Mouse (Mus musculus) kidney, postnatal 0 days (tissue): ENCODE data around the gene Prss47. TPM values are rescaled to one million over a fixed set of nuclear protein-coding genes. Genes with fewer than 3 reads are reported as not detected.

ENCODE experiments used
- ATAC-seq: fragments of 200-750 bp; cut with Nextera tagmentation; replicated peaks from 2 replicates; pipeline ENCODE4 v1.8.0; 2017; ENCODE audit warnings: low read depth, moderate number of reproducible peaks, moderate TSS enrichment, moderate library complexity; ENCODE audit not compliant: low FRiP score
- DNase-seq: peaks from one replicate; pipeline ENCODE4 v3.0.0-alpha.2; 2016; ENCODE audit warnings: low spot score
- H3K27ac ChIP-seq: fragments of 300-500 bp; sonication (generic); 2 replicates; pipeline ENCODE4 v1.5.1; 2014; ENCODE audit warnings: mild to moderate bottlenecking
- H3K27me3 ChIP-seq: fragments of 300-500 bp; sonication (generic); 2 replicates; pipeline ENCODE4 v1.6.1; 2014; ENCODE audit warnings: low read length, mixed read lengths; ENCODE audit not compliant: insufficient read depth
- H3K36me3 ChIP-seq: fragments of 300-500 bp; sonication (generic); 2 replicates; pipeline ENCODE4 v1.6.1; 2014; ENCODE audit warnings: low read length, mixed read lengths; ENCODE audit not compliant: insufficient read depth
- H3K4me1 ChIP-seq: fragments of 300-500 bp; sonication (generic); replicated peaks from 2 replicates; pipeline ENCODE4 v1.6.1; 2014; ENCODE audit warnings: antibody characterized with exemption, low read length, mixed read lengths; ENCODE audit not compliant: insufficient read depth
- H3K4me2 ChIP-seq: fragments of 300-500 bp; sonication (generic); 2 replicates; pipeline ENCODE4 v1.6.1; 2014; ENCODE audit warnings: mild to moderate bottlenecking, low read length, moderate library complexity, mixed read lengths
- H3K4me3 ChIP-seq: fragments of 300-500 bp; sonication (generic); replicated peaks from 2 replicates; pipeline ENCODE4 v1.5.1; 2014; ENCODE audit warnings: low read depth, low read length
- H3K9ac ChIP-seq: fragments of 300-500 bp; sonication (generic); 2 replicates; pipeline ENCODE4 v1.6.1; 2014; ENCODE audit warnings: low read depth, low read length
- H3K9me3 ChIP-seq: fragments of 300-500 bp; sonication (generic); replicated peaks from 2 replicates; pipeline ENCODE4 v1.6.1; 2016; ENCODE audit warnings: low read length, inconsistent platforms, mixed read lengths
- CTCF ChIP-seq: IDR thresholded peaks from 2 replicates; pipeline ENCODE4 v1.5.1; 2016; ENCODE audit warnings: antibody characterized with exemption, low read depth, mild to moderate bottlenecking, moderate library complexity
- WGBS: fragments of 180-500 bp; shearing (Covaris S2); extraction: QIAGEN DNeasy Blood & Tissue Kit; methylation state at CpG from one replicate; pipeline ENCODE4 v1.1.7; 2014; 5-methylcytosine and 5-hydroxymethylcytosine counted together
- polyA plus RNA-seq: library from polyadenylated mRNA; unstranded; fragments of >200 nt; fragmentation: Nextera tagmentation; extraction: Ambion mirVana; gene quantifications from 2 replicates; pipeline ENCODE4 v1.2.1, GENCODE M21; 2015

Gene Prss47
- polyA plus RNA-seq, 1 experiment from 2014 or later, result not detected

GRCm38 (mm10) chr13:65032758-65033157 lies 19.8 kb downstream of the Prss47 start, which contains the start of gene Spata31d1c:
Spata31d1c (plus strand) TSS chr13:65033058.
- H3K9ac ChIP-seq, result no peak within 1 kb of the TSS
- H3K4me2 ChIP-seq, result no peak within 1 kb of the TSS
- no peaks in the 10 kb centered on the region for H3K27me3 ChIP-seq
- no peak for ATAC-seq
- no peak for DNase-seq
- H3K9me3 ChIP-seq, result no peaks in the 10 kb centered on the region
- H3K36me3 ChIP-seq, result no peaks in the 10 kb centered on the region
- H3K4me3 ChIP-seq, result no peak within 1 kb of the TSS
- TF ChIP-seq CTCF, result no peak
- H3K27ac ChIP-seq, result no peak within 1 kb of the TSS
- H3K4me1 ChIP-seq, result no peaks in the 10 kb centered on the region

DNA sequence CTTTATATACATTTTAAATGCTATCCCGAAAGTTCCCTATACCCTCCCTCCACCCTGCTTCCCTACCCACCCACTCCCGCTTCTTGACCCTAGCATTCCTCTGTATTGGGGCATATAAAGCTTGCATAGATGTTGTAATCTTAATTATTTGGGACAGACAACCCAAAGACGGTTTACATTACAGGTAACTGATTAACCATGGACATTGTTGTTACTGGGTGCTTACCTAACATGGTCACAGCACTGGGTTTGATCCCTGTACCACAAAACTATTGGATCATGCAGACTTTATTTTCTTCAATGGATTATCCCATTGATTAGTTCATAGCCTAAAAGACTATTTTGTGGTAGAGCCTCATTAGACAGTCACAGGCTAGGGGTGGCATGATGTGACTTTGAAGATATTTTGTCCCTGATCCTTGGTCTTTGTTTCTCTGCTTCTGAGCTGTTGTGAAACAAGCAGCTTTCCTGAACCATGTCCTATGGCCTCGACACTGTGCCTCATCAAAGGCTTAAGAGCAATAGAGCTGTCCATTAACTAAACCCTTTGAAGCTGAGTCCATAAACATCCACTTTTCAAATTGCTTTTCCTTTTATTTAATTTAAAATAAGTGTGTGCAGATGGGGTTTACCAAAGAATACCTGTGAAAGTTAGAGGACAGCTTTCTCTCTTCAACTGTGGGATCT lies 41.4 kb downstream of the Prss47 start:
- DNase-seq, result peak; percentile 0
- H3K27me3 ChIP-seq, result no peaks in the 10 kb centered on the region

GRCm38 (mm10) chr13:65007971-65008370 lies 44.6 kb downstream of the Prss47 start:
- Histone ChIP-seq H3K9ac (no peak overlapping the region), H3K4me3 (no peak overlapping the region), H3K36me3 (no peaks in the 10 kb centered on the region), H3K9me3 (no peaks in the 10 kb centered on the region), H3K27me3 (no peaks in the 10 kb centered on the region), H3K4me1 (no peaks in the 10 kb centered on the region), H3K4me2 (no peak overlapping the region), H3K27ac (no peak overlapping the region)
- DNase-seq (no peak), ATAC-seq (no peak)
- 57% methylated on average over 1 of the region's 1 CpGs for WGBS
- no peak for TF ChIP-seq CTCF

More for the DNA sequence above, 41.4 kb downstream of the Prss47 start:
- Histone ChIP-seq H3K4me1 (no peaks in the 10 kb centered on the region), H3K27ac (no peak overlapping the region), H3K36me3 (no peaks in the 10 kb centered on the region), H3K4me2 (no peak overlapping the region), H3K9ac (no peak overlapping the region), H3K4me3 (no peak overlapping the region), H3K9me3 (no peaks in the 10 kb centered on the region)
- no peak for ATAC-seq
- 54% methylated on average over 4 of the region's 4 CpGs for WGBS
- no peak for TF ChIP-seq CTCF

DNA sequence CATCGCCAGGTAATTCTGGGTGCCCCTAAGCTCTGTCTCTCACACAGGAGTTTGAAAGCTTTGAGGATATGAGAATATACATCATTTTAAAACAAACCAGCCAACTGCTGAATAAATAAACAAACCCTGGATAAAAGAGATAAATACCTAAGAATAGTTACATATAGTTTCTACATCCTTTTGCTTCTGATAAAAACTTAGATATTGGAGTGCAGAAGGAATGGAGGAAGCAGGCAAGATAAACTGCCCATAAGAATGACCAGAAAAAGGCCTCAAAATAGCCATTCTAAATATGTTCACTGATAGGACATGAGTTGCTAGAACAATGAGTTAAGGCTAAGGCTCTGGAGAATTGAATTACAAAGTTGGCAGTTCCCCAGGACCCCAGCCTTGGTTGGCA lies 45.8 kb downstream of the Prss47 start:
- Histone ChIP-seq H3K36me3 (no peaks in the 10 kb centered on the region), H3K4me2 (no peak overlapping the region), H3K9ac (no peak overlapping the region), H3K9me3 (no peaks in the 10 kb centered on the region), H3K27ac (no peak overlapping the region), H3K27me3 (no peaks in the 10 kb centered on the region), H3K4me3 (no peak overlapping the region), H3K4me1 (no peaks in the 10 kb centered on the region)
- no peak for ATAC-seq
- DNase-seq, result no peak
- no peak for TF ChIP-seq CTCF
- WGBS, result 88% methylated on average over 1 of the region's 1 CpGs

DNA sequence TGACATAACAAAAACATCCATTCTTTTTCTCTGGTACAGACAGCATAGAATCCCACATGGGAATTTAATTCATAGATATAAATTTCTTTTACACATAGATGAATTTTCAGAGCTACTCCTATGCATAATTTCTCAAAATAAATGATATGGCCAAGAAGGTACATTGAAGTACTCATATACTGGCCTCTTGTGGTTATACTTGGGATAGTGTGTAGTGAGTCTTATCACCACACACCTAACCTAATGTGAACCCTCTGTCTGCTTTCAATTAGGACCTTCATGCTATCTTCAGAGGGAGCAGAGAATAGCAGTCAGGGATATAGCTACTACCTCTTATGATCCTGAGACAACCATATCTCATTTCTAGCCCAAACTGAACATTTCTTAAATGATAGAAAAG lies 47.1 kb downstream of the Prss47 start:
- DNase-seq (peak; percentile 0), ATAC-seq (no peak)
- Histone ChIP-seq H3K27ac (no peak overlapping the region), H3K4me3 (no peak overlapping the region), H3K27me3 (no peaks in the 10 kb centered on the region), H3K9me3 (no peaks in the 10 kb centered on the region), H3K4me1 (no peaks in the 10 kb centered on the region), H3K36me3 (no peaks in the 10 kb centered on the region), H3K4me2 (no peak overlapping the region), H3K9ac (no peak overlapping the region)
- peak; percentile 18; the same call in 1 of the 2 replicates for TF ChIP-seq CTCF

Other genes with a start within 250 kb of the Prss47 start
- 0.31 and 0.42 TPM in 2 replicates for gene Cntnap3, start 148.8 kb downstream of the Prss47 start, polyA plus RNA-seq
- gene Spata31, start 135.4 kb downstream of the Prss47 start, polyA plus RNA-seq, result not detected in 2 replicates
- gene Spata31d1c, start 19.7 kb downstream of the Prss47 start, polyA plus RNA-seq, result not detected in 2 replicates
- 52.4 and 53.9 TPM in 2 replicates for gene Mfsd14b, start 60.2 kb upstream of the Prss47 start, polyA plus RNA-seq
- not detected in 2 replicates for gene Olfr465-ps1, start 85.3 kb upstream of the Prss47 start, polyA plus RNA-seq
- not detected in 2 replicates for gene Olfr466, start 97.5 kb upstream of the Prss47 start, polyA plus RNA-seq
- gene Nlrp4f, start 153.2 kb upstream of the Prss47 start, polyA plus RNA-seq, result not detected in 2 replicates
- not detected in 2 replicates for gene Gm10775, start 206.8 kb upstream of the Prss47 start, polyA plus RNA-seq
- 6.8 and 7.6 TPM in 2 replicates for gene Zfp369, start 226.1 kb upstream of the Prss47 start, polyA plus RNA-seq